Mouse (Mus musculus) embryo, embryonic 11 days (tissue): ENCODE measurements around the gene Gm28042.
A peak's percentile ranks its signal among the peaks of the same experiment; 100 is the strongest.

ENCODE experiments used
- DNase-seq: peaks from one replicate; pipeline ENCODE4 v3.0.0-alpha.2; 2015

The Gm28042 gene

GRCm38 (mm10) chr2:120012924-120013323, 14.4 kb upstream of the Gm28042 start:
- DNase-seq = no peak

- DNase-seq = no peak
Measured at GRCm38 (mm10) chr2:120013831-120014486, 13.3 kb upstream of the Gm28042 start.

- DNase-seq = no peak
Measured at GRCm38 (mm10) chr2:120015882-120016281, 11.4 kb upstream of the Gm28042 start.

GRCm38 (mm10) chr2:120017599-120017998, 9.7 kb upstream of the Gm28042 start:
- DNase-seq = no peak

GRCm38 (mm10) chr2:120024337-120024736, 3.0 kb upstream of the Gm28042 start:
- no peak for DNase-seq

- DNase-seq = peak; percentile 41
Measured at GRCm38 (mm10) chr2:120027950-120028331, 648 bp downstream of the Gm28042 start.

- no peak for DNase-seq
Measured at GRCm38 (mm10) chr2:120030380-120030779, 3.1 kb downstream of the Gm28042 start.

- no peak for DNase-seq
Measured at GRCm38 (mm10) chr2:120032726-120033467, 5.6 kb downstream of the Gm28042 start, which contains the start of gene Pla2g4b. TSS of gene Pla2g4b (plus strand) at chr2:120033417.

- DNase-seq = no peak
Measured at GRCm38 (mm10) chr2:120033726-120034125, 6.4 kb downstream of the Gm28042 start.

- no peak for DNase-seq
Measured at GRCm38 (mm10) chr2:120037744-120038143, 10.5 kb downstream of the Gm28042 start.

- no peak for DNase-seq
Measured at GRCm38 (mm10) chr2:120040991-120041390, 13.7 kb downstream of the Gm28042 start.

- DNase-seq = peak; percentile 20
Measured at GRCm38 (mm10) chr2:120044101-120044603, 16.9 kb downstream of the Gm28042 start.

GRCm38 (mm10) chr2:120044676-120045075, 17.4 kb downstream of the Gm28042 start:
- DNase-seq = no peak

- no peak for DNase-seq
Measured at GRCm38 (mm10) chr2:120046486-120047310, 19.4 kb downstream of the Gm28042 start.

- DNase-seq = no peak
Measured at GRCm38 (mm10) chr2:120048173-120048572, 20.9 kb downstream of the Gm28042 start.

GRCm38 (mm10) chr2:120049632-120050274, 22.5 kb downstream of the Gm28042 start:
- DNase-seq = peak; percentile 64

GRCm38 (mm10) chr2:120051405-120051804, 24.1 kb downstream of the Gm28042 start:
- DNase-seq = no peak

GRCm38 (mm10) chr2:120054771-120055552, 27.7 kb downstream of the Gm28042 start:
- no peak for DNase-seq

- no peak for DNase-seq
Measured at GRCm38 (mm10) chr2:120055923-120056322, 28.6 kb downstream of the Gm28042 start.

- DNase-seq = no peak
Measured at GRCm38 (mm10) chr2:120058818-120059217, 31.5 kb downstream of the Gm28042 start.

- DNase-seq = no peak
Measured at GRCm38 (mm10) chr2:120059466-120059865, 32.2 kb downstream of the Gm28042 start.

- DNase-seq = no peak
Measured at GRCm38 (mm10) chr2:120060190-120060589, 32.9 kb downstream of the Gm28042 start.
